Mouse (Mus musculus) monocyte, adult 5-6 weeks (primary cell): Measurements from ENCODE around the gene Mtfr2. TPM values are rescaled to one million over a fixed set of nuclear protein-coding genes. Genes with fewer than 3 reads are reported as not detected.
A peak's percentile ranks its signal among the peaks of the same experiment; 100 is the strongest.

Experiments used
- ATAC-seq: fragments of 153-309, 156-312 bp; replicated peaks from 2 replicates; pipeline ENCODE4 v1.8.0; 2017; ENCODE audit warnings: mild to moderate bottlenecking; ENCODE audit not compliant: low TSS enrichment, insufficient number of reproducible peaks, severe bottlenecking, poor library complexity, low FRiP score
- total RNA-seq: library from RNA; stranded (forward); fragments of 200-1000, 200-491, 200-594 nt; gene quantifications from 3 replicates; pipeline ENCODE4 v1.2.3, GENCODE M21; 2017

Mtfr2 gene
- total RNA-seq, 1 experiment from 2014 or later = 0.48 TPM

DNA sequence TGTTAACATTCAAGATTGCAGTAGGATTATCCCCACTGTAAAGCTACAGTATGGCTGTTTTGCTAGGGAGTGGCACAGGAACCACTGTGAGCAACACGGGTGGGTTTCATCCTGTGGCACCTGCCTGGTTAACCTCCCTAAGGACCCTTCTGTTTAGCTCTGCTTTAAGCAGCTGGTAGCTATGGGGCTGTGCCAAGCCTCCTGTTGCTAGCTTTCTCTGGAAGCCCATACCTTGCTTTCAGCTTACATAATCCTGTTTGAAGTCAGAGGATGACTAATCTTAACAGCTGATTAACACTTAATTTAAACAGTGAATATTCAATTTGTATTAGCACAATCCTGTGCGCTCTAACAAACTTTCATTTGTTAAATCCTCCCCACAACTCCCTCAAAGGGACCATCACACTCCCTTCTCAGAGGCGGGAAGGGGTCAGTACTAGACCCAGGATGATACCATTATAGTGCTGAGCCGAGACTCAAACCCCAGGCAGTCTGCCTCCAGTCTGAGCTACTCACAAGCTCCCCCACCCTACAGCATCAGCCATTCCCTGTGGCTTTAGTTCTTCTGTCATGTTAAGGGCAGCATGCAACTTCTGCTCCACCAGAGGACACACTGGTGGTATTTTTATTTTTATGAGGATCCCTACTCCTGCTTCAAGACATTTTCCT lies 15.0 kb downstream of the Mtfr2 start:
- no peak for ATAC-seq

DNA sequence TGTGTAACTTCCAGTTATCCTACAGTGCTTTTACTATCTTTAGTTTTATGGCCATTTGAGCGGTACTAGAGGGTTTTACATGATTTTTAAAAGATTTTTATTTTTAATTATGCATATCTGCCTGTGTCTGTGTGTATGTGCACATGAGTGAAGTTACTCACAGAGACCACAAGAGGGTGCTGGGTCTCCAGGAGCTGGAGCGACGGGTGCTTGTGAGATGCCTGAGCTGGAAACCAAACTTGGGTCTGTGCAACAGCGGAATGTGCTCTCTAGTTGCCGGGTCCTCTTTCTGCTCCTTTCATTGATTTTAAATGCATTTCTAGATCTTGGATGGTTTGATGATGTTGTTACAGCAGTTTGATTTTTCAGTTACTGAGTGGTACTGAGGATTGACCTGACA lies 24.5 kb downstream of the Mtfr2 start:
- no peak for ATAC-seq

DNA sequence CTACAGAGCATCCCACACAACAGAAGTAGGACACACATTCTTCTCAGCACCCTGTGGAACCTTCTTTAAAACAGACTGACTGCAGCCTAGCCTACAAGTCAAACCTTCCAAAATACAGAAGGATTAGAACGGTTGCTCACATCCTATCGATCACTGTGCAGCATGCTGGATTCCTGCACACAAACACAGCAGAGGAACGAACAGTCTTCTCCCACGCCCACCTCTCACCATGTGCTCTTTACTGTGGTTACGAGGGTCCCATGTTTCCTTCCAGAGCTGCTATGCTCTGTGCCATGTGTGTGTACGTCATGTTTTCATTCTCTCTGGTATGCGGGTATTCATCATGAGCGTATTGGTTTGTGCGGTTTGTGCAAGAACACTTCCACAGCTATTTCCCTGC lies 30.1 kb downstream of the Mtfr2 start:
- ATAC-seq = no peak

DNA sequence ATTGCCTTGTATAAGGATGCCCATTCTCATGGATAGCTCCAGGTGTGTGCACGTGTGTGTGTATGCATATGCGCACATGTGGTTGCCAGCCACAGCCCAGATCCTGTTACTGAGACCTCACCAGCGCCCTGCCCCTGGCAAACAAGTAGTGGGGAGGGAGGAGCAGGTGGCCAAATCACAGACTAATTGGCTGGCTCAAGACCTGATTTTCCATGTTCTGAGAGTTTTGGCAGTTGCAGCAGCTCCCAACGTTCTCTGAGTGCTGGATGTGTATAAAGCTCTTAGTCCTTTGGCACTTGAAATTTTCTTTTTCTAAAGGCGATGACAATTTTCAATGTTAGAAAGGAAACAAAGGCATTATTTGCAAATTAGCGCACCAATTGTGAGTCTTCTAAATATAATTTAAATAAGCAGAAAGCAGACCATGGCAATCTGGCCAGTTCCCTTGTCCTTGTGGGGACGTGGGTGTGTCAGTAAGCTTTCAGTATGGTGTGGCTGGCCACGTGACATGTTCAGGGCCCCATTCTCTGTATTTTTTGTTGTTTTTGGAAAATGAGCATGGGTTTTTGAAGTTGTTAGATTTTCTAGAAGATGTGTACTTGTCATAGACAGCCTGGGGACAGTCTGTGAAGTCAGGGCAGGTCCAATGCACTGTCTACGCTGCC lies 31.6 kb downstream of the Mtfr2 start:
- ATAC-seq = no peak

DNA sequence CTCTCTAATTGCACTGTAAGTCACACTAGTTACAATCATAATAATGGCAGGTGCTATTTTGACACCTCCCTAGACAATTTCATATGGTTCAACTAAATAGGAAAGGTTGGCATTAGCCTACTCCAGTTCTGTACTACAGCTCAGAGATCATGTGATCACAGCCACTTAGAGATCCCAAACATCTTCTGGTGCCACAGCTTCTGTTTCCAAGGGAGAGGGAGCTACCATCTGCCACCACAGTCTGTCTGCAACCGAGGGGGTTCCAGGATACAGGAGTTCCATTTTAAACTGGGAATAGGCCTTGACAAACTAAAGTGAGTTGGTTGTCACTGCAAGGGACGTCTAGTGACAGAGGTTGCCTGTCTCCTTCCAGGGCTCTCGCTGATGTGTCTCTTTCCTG lies 33.2 kb downstream of the Mtfr2 start:
- ATAC-seq = no peak

DNA sequence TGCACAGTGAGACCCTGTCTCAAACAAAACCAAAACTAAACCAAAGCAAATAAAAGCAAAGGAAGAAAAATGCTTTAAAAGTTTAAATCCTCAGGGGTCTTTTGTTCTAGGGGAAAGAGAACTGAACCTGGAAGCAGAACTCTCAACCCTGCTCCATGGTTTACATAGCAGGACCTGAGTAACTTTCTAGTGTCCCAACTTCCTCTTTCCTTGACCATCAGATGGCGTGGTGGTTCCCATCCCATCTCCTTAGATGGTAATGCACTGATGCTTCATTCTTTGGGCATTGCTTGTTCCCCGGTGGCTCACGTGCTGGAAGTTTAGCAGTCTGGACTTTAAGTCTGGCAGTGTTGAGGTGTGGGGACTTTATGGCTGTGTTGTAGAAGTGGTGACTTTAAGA lies 33.8 kb downstream of the Mtfr2 start:
- ATAC-seq = 0 out of 2 replicates have a peak, but pooled peaks have one; percentile 56

DNA sequence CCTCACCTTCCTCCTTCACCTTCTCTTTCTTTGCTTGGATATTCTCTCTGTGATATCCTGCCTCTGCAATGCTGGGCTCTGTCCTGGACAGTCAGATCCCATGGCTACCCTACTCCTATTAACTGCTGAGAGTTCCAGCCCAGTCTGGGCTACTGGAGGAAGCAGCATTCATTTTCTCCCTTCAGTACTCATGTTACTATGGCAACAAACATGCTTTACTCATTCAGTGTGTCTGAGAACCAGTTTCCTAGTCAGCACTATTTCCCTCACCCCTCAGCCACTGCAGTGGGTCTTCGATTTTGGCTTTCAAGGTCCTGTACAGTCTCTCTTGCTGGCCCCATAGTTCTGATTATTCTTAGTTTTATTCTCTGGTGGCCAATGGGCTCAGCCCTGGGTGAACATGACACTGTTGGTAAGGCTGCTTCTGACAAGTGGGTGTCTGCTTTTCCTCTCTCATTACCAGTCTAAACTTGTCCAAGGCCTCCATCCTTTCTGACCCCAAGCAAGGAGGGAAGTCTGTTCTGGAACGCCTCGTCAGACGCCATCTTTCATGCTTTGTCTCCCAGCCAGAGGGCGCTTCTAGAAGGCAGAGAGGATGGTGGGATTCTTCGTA lies 35.3 kb downstream of the Mtfr2 start:
- no peak for ATAC-seq

DNA sequence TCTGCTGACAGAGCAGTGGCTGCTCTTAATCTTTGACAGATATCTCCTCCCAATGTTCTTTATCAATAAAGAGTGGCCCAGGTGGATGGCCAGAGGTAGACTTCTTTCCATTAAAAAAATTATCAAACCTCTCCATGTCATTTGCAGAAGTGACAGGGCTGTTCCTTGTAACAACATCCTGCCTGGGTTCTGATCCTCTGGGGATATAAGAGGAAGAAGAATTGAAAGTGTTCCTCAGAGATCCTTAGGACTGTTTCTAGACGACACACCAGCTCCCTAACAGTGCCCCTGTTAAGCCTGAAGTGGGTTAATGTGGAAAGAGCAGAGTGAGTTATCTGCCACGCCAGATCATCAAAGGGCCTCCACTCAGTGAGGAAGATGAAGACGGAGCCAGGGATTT lies 43.0 kb downstream of the Mtfr2 start:
- no peak for ATAC-seq

DNA sequence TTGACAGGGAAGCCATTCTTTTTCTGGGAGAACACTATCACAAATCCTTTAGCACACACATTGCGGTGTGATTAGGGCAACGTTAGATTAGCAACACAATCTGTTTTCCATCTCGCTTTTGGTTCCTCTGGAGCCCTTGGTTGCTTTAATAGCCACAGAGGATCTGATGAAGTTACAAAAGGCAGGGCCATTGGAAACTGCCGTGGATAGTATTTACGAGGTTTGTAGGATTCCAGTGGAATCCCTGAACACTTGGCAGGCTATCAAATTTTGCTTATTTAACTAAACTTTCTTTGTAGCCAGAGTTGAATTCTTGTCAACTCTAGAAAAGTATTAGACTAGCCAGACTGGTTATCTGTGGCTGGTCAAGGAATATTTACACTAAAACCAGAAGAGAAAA lies 47.2 kb downstream of the Mtfr2 start:
- ATAC-seq = no peak

DNA sequence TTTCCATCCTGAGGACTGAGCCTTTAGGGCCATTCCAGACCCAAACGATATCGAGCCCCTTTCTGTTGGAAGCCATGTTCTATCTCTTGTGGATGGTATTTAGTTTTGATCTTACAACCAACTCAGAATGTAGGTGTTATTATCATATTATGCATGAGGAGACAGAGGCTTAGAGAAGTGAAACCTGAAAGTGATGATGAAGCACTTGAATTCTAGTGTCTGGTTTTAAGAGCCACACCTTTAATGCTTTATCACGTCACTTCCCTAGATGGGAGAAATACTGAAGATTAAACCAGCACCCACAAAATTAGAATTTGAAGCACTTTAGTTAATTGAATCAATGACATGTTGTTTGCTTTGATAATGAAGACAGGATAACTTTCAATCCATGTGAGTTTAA lies 48.2 kb downstream of the Mtfr2 start:
- ATAC-seq = peak; percentile 67

DNA sequence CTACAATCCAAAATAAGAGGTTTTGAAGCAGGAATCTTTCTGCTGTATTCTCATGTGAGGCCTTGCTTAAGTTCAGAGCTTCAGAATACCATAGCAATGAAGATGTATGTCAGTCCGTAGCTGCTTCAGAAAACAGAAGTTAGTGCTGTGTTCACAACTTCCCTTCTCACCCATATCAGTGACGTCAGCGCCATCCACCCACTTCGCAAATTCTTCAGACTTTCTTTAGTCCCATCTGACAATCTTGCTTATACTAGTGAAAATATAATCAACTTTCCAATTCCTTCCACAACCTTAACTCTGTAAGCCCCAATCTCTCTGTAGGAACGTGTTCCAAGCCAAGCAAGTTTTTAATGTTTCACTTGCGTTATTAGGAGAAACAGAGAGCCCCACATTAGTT lies 50.7 kb downstream of the Mtfr2 start:
- peak; percentile 81 for ATAC-seq

DNA sequence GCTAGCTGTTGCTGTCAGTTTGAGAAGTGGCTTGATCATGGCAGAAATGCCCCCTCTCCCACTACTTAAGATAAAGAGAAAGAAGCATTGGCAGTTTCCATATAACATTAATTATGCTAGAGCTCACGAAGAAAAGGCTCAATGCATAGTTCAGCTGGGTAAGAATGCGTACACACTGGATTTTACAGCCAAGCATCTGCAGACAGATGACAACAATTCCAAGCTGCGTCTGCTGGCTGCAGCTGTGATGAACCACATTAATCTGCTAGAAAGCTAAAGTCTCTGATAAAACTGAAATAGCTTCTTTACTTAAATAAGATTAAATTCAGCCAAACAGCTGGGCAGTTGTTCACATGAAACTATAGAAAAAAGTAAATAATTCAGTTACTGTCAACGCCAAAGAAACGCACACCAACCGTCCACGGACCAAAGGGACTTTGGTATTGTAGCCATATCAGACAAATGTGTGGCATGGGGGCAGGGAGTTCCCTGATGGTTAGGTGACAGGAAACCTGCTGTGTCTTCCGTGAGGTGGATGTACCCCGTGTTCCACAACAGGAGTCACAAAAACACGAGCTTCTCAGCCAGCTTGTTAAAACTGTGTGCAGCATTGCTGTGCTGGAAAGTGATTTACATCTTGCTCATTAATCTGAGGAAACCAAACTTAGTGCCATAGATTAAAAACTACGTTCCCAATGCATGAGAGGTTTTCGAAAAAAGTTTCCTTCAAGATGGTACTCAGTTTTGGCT lies 51.2 kb downstream of the Mtfr2 start:
- no peak for ATAC-seq

DNA sequence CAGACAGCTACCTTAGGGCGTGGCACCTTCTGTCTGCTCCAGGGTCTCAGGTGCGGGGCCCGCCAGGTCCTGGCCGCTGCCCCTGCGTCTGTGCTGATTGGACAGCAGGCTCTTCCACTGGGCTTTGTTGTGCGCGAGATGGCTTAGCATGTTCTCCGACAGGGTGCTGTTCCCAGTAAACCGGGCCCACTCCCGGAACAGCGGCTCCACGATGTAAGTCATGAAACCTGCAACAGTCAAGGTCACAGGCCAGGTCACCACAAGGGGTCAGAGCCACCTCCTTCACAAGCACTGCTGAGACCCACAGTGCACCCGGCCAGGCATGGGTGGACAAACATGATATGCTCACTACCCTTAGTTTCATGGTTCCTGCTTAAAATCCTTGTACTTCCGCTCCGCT lies 52.8 kb downstream of the Mtfr2 start:
- ATAC-seq = no peak

DNA sequence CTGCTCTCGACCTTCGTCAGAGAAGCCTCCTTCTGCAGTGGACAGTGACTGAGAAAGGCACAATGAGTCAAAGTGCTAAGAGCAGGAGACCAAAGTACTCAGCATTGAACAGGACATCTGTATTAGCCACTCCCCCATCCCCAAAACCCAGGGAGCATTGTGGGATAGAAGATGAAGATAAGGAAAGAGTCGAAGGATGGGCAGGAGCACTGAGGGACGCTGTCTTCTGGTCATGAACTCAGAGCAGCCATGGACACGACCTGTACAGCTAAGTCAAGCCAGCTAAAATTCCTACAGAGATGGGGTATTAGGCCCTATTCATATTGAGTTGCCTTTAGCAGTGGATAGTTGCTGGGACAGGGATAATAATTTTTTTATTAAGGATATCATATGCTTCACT lies 55.4 kb downstream of the Mtfr2 start:
- no peak for ATAC-seq

DNA sequence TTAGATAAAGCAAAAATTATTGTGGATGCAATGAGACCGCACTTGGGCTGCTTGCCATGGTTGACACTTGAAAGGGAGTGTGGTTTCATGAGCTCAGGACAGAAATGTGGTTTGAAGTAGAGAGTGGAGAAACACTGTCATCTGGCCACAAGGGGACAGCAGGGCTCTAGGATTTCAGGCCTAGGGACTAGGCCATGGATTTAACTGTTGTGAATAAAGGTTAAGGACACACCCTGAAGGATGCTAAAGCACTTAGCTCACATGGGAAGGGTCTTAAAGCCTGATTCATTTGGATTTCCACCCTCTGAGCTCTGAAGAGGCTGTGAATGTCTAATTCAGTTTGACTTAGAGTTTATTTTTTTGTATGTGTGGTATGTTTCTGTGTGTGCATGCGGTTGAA lies 57.9 kb downstream of the Mtfr2 start:
- ATAC-seq = no peak

DNA sequence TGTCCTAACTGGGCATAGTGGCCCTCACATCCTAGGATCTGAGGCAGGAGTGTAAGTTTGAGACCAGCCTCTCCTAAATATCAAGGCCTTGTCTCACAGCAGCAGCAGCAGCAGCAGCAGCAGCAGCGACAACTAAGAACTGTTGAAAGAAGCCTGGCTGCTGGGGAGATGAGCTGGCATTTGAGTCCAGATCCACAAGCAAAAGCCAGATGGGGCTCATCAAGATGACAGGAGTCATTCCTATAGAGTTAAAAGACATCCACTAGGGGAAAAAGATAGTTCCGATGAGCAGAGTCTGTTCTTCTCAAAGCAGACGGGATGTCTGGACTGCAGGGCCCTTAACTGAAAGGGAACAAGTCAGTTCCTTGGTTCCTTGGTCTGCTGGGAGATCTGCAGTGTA lies 60.8 kb downstream of the Mtfr2 start:
- no peak for ATAC-seq

DNA sequence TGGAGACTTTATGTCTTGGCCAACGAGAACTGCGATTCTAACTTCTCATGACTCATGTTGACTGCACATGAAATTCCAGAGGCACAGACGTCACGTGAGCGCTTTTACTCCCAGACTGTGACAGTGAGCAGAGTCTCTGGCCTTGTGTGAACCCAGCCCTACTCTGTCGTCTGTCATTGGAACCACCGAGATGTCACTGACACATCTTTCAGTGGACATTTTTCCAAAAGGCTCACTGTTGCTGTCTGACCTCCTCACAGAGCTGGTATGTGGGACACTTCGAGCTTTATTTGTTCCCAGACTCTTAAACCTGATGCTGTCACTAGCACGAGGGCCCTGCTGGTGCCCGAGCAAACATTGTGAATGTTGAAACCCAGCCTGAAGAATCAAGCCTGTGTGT lies 61.6 kb downstream of the Mtfr2 start:
- no peak for ATAC-seq
